Comparison of ENCODE assay signal across 21 mouse cellular contexts in genomic region chr7:29501214-29501613, GRCm38 (mm10). TPM values are rescaled to one million over a fixed set of nuclear protein-coding genes. Genes with fewer than 3 reads are reported as not detected.
A peak's percentile ranks its signal among the peaks of the same experiment; 100 is the strongest.
DNase-seq lines count a peak whose midpoint lies in the region; ATAC-seq and TF ChIP-seq lines count a peak whose summit lies in the region.
"Had no signal": no experiment of that assay in that cellular context is flagged by ENCODE, and none has a peak within 500 bp of the region (broad histone marks: within the 10 kb centered on the region; RNA-seq: fewer than 3 reads in every experiment).

No protein-coding gene starts in this region.

- no peak for ATAC-seq in intestine, embryonic 14.5 days (replicated peaks; ENCODE audit: low FRiP score, low TSS enrichment, low read depth)
- no peak for ATAC-seq in intestine, embryonic 15.5 days
- ATAC-seq in stomach, embryonic 16.5 days (ENCODE audit: insufficient read depth, low FRiP score): no peak
- ATAC-seq: forebrain, embryonic 14.5 days had no signal

- H3K9me3 ChIP-seq in intestine, embryonic 14.5 days (ENCODE audit: control insufficient read depth, low read length): no peaks in the 10 kb centered on the region
- no peaks in the 10 kb centered on the region for H3K9me3 ChIP-seq in intestine, embryonic 15.5 days
- no peaks in the 10 kb centered on the region for H3K9me3 ChIP-seq in stomach, embryonic 16.5 days (replicated peaks; ENCODE audit: control insufficient read depth, low read length)
- H3K9me3 ChIP-seq: embryonic facial prominence, embryonic 15.5 days; forebrain, embryonic 10.5 days; heart, embryonic 13.5 days; hindbrain, embryonic 15.5 days had no signal

- H3K27me3 ChIP-seq in intestine, embryonic 14.5 days (replicated peaks; ENCODE audit: control insufficient read depth, insufficient read depth, low read length): no peaks in the 10 kb centered on the region
- H3K27me3 ChIP-seq in intestine, embryonic 15.5 days (replicated peaks): no peaks in the 10 kb centered on the region
- no peaks in the 10 kb centered on the region for H3K27me3 ChIP-seq in cerebellum, adult 2 months (ENCODE audit: control insufficient read depth, insufficient read depth, low read length)
- H3K27me3 ChIP-seq in stomach, embryonic 16.5 days (ENCODE audit: control insufficient read depth, insufficient read depth, low read length): no peaks in the 10 kb centered on the region
- H3K27me3 ChIP-seq: embryonic facial prominence, embryonic 15.5 days; hindbrain, embryonic 15.5 days had no signal

- no peak for DNase-seq in intestine, embryonic 14.5 days (ENCODE audit: low spot score)
- DNase-seq in cerebellum, adult 2 months: peak; percentile 63 to 77
- DNase-seq in cerebellum, adult 9-11 months: peak; percentile 69
- no peak for DNase-seq in gastrocnemius, postnatal 4 days (ENCODE audit: low spot score in 2 of 2)
- no peak for DNase-seq in left cerebral cortex, adult 9 months (ENCODE audit: low spot score in 2 of 2)
- DNase-seq: adrenal gland, adult 2 months; adrenal gland, postnatal 25 days; embryo, embryonic 11 days; gastrocnemius, adult 2 months; gastrocnemius, postnatal 25 days; heart, adult 11 months; heart, postnatal 36 days; kidney, adult 2 months had no signal

- 92% methylated on average over 9 of the region's 9 CpGs for WGBS in intestine, embryonic 14.5 days
- 87% methylated on average over 9 of the region's 9 CpGs for WGBS in intestine, embryonic 15.5 days
- 34% methylated on average over 9 of the region's 9 CpGs for WGBS in cerebellum, adult 2 months
- 86% methylated on average over 9 of the region's 9 CpGs for WGBS in stomach, embryonic 16.5 days

- no peaks in the 10 kb centered on the region for H3K36me3 ChIP-seq in intestine, embryonic 14.5 days (ENCODE audit: control insufficient read depth, insufficient read depth, low read length)
- no peaks in the 10 kb centered on the region for H3K36me3 ChIP-seq in intestine, embryonic 15.5 days
- no peaks in the 10 kb centered on the region for H3K36me3 ChIP-seq in stomach, embryonic 16.5 days (ENCODE audit: control insufficient read depth, insufficient read depth, low read length)
- H3K36me3 ChIP-seq: embryonic facial prominence, embryonic 15.5 days; heart, embryonic 13.5 days; hindbrain, embryonic 15.5 days had no signal

- no peak for TF ChIP-seq CTCF in cerebellum, adult 2 months (IDR thresholded peaks at IDR 0.05; ENCODE audit: borderline replicate concordance, insufficient read depth, low read depth, low read length)

- H3K4me1 ChIP-seq in intestine, embryonic 14.5 days (replicated peaks; ENCODE audit: control insufficient read depth, insufficient read depth, low read length): peaks cover 24% of the 10 kb centered on the region; the same call in 1 of the 2 replicates
- peaks cover 31% of the 10 kb centered on the region for H3K4me1 ChIP-seq in intestine, embryonic 15.5 days (replicated peaks)
- peaks cover 51% of the 10 kb centered on the region for H3K4me1 ChIP-seq in cerebellum, adult 2 months (ENCODE audit: control insufficient read depth, insufficient read depth, low read length)
- H3K4me1 ChIP-seq in stomach, embryonic 16.5 days (ENCODE audit: control insufficient read depth, insufficient read depth, low read length): peaks cover 38% of the 10 kb centered on the region

- H3K4me2 ChIP-seq in intestine, embryonic 14.5 days (ENCODE audit: low read length): no peak overlapping the region
- H3K4me2 ChIP-seq in intestine, embryonic 15.5 days (replicated peaks): no peak overlapping the region
- H3K4me2 ChIP-seq in stomach, embryonic 16.5 days (ENCODE audit: low read depth, low read length): no peak overlapping the region
- H3K4me2 ChIP-seq: embryonic facial prominence, embryonic 15.5 days; heart, embryonic 13.5 days; hindbrain, embryonic 15.5 days had no signal

- no peak overlapping the region for H3K9ac ChIP-seq in intestine, embryonic 14.5 days (ENCODE audit: low read length)
- H3K9ac ChIP-seq in intestine, embryonic 15.5 days: no peak overlapping the region
- H3K9ac ChIP-seq in stomach, embryonic 16.5 days (ENCODE audit: low read length): no peak overlapping the region
- H3K9ac ChIP-seq: embryonic facial prominence, embryonic 15.5 days; heart, embryonic 13.5 days; hindbrain, embryonic 15.5 days had no signal

- no peak overlapping the region for H3K4me3 ChIP-seq in intestine, embryonic 14.5 days (ENCODE audit: low read depth, low read length)
- H3K4me3 ChIP-seq in intestine, embryonic 15.5 days (replicated peaks): no peak overlapping the region
- H3K4me3 ChIP-seq in cerebellum, adult 2 months (replicated peaks; ENCODE audit: insufficient read depth, low read depth, low read length): no peak overlapping the region
- no peak overlapping the region for H3K4me3 ChIP-seq in stomach, embryonic 16.5 days (replicated peaks; ENCODE audit: low read length)
- H3K4me3 ChIP-seq: embryonic facial prominence, embryonic 15.5 days; erythroblast, embryonic 14.5 days; forebrain, embryonic 10.5 days; gastrocnemius, adult 2 months; heart, embryonic 13.5 days; hindbrain, embryonic 15.5 days had no signal

- TF ChIP-seq POLR2A in cerebellum, adult 2 months (IDR thresholded peaks at IDR 0.05; ENCODE audit: borderline replicate concordance, insufficient read depth, low read length): no peak

- H3K27ac ChIP-seq in intestine, embryonic 14.5 days (ENCODE audit: low read depth): peak overlapping the region; percentile 29; the same call in 1 of the 2 replicates
- no peak overlapping the region for H3K27ac ChIP-seq in intestine, embryonic 15.5 days
- H3K27ac ChIP-seq in cerebellum, adult 2 months (ENCODE audit: insufficient read depth, low read length): no peak overlapping the region
- H3K27ac ChIP-seq in stomach, embryonic 16.5 days (ENCODE audit: low read length): peak overlapping the region; percentile 33
- H3K27ac ChIP-seq: embryonic facial prominence, embryonic 15.5 days; forebrain, embryonic 10.5 days; gastrocnemius, adult 2 months; heart, embryonic 13.5 days; hindbrain, embryonic 15.5 days had no signal

RNA-seq across cellular contexts. Expression of gene Sipa1l3, which starts 17.2 kb away (rescaled TPM):
- 17.0 and 22.5 TPM in 2 replicates for polyA plus RNA-seq in intestine, embryonic 14.5 days (2014; fragmentation: Nextera tagmentation; extraction: Ambion mirVana)
- 26.6 and 27.9 TPM in 2 replicates for polyA plus RNA-seq in intestine, embryonic 15.5 days (2015; fragmentation: Nextera tagmentation; extraction: Ambion mirVana)
- polyA plus RNA-seq in cerebellum, adult 2 months (2012; rRNA removed): 63.3 and 74.7 TPM in 2 replicates
- polyA plus RNA-seq in stomach, embryonic 16.5 days (2015; fragmentation: Nextera tagmentation; extraction: Ambion mirVana): 18.4 and 22.2 TPM in 2 replicates
- total RNA-seq in gastrocnemius, postnatal 4 days (2021): 10 to 100 TPM; 25.0 to 30.0 TPM

Comparison
In these comparisons a context has a peak if more than half of its experiments do, and no peak if none do; other contexts are left out.
1. H3K27ac ChIP-seq: peak in intestine, embryonic 14.5 days (single experiment) and stomach, embryonic 16.5 days (single experiment); none in intestine, embryonic 15.5 days (single experiment) and cerebellum, adult 2 months (single experiment).
2. DNase-seq: peak in cerebellum, adult 2 months (2 of 2) and cerebellum, adult 9-11 months (single experiment); none in intestine, embryonic 14.5 days (single experiment), gastrocnemius, postnatal 4 days (0 of 2) and left cerebral cortex, adult 9 months (0 of 2).